Mouse (Mus musculus) CH12.LX (cell line): ENCODE measurements around the gene Cyp4f16.
"Not testable (repeated sequence)": the region's sequence is repeated elsewhere in the genome, so short reads cannot be mapped to it uniquely, and the experiment has no call there.

ENCODE experiments used
- CTCF ChIP-seq, 2 experiments: IDR thresholded peaks in 1 of 2; conservative IDR thresholded peaks in 1 of 2; 2 replicates each; pipeline ENCODE4 v1.5.1; 2011 to 2012; ENCODE audit warnings: low read depth in 2 of 2, low read length in 2 of 2, improper control_type of control experiment in 1 of 2, inconsistent platforms in 1 of 2, mild to moderate bottlenecking in 1 of 2, moderate library complexity in 1 of 2
- E2F4 ChIP-seq: IDR thresholded peaks from 2 replicates; pipeline ENCODE4 v1.6.1; 2011; ENCODE audit warnings: low read depth, low read length, improper control_type of control experiment; ENCODE audit not compliant: insufficient replicate concordance
- EP300 ChIP-seq: IDR thresholded peaks from 2 replicates; pipeline ENCODE4 v1.6.1; 2011; ENCODE audit warnings: low read length, improper control_type of control experiment
- GABPA ChIP-seq: IDR thresholded peaks from 2 replicates; pipeline ENCODE4 v1.6.1; 2012; ENCODE audit warnings: low read depth, low read length, improper control_type of control experiment, inconsistent platforms; ENCODE audit not compliant: insufficient replicate concordance
- MAX ChIP-seq: IDR thresholded peaks from 2 replicates; pipeline ENCODE4 v1.6.1; 2011; ENCODE audit warnings: low read length, improper control_type of control experiment
- MEF2A ChIP-seq: IDR thresholded peaks from 2 replicates; pipeline ENCODE4 v1.6.1; 2014; ENCODE audit warnings: low read depth, mild to moderate bottlenecking, inconsistent platforms, low read length, improper control_type of control experiment, borderline replicate concordance
- NELFE ChIP-seq: IDR thresholded peaks from 2 replicates; pipeline ENCODE4 v1.6.1; 2011; ENCODE audit warnings: low read depth, low read length, improper control_type of control experiment
- POLR2A ChIP-seq: IDR thresholded peaks from 2 replicates; pipeline ENCODE4 v1.6.1; 2011; ENCODE audit warnings: low read depth, mild to moderate bottlenecking, improper control_type of control experiment, low read length

GRCm38 (mm10) chr17:32500511-32500910, 35.8 kb upstream of the Cyp4f16 start:
- not testable (repeated sequence) for TF ChIP-seq POLR2A; MEF2A; NELFE; E2F4; CTCF (conservative IDR thresholded peaks at IDR 0.05 in 1 of 2, IDR thresholded peaks at IDR 0.05 in 1 of 2; ENCODE audit: low read depth in 2 of 2, low read length in 2 of 2); EP300; MAX; GABPA
